In genomic region chr11:74721971-74722370, GRCm38 (mm10) we compare ENCODE assay signal across 9 mouse cellular contexts. TPM values are rescaled to one million over a fixed set of nuclear protein-coding genes. Genes with fewer than 3 reads are reported as not detected.
DNase-seq lines count a peak whose midpoint lies in the region; ATAC-seq and TF ChIP-seq lines count a peak whose summit lies in the region.
"Had no signal": no experiment of that assay in that cellular context is flagged by ENCODE, and none has a peak within 500 bp of the region (broad histone marks: within the 10 kb centered on the region; RNA-seq: fewer than 3 reads in every experiment).

No protein-coding gene starts in this region.

- DNase-seq in lung, adult 18-20 months: no peak
- no peak for DNase-seq in cerebellum, postnatal 14 days
- DNase-seq in left cerebral cortex, postnatal 10 days (ENCODE audit: extremely low spot score in 1 of 2, low spot score in 2 of 2): no peak
- no peak for DNase-seq in kidney, postnatal 14 days
- DNase-seq: thymus, postnatal 14 days had no signal

- no peak for ATAC-seq in lung, embryonic 15.5 days (ENCODE audit: borderline replicate concordance, extremely low read depth, low FRiP score, low TSS enrichment)
- ATAC-seq in limb, embryonic 13.5 days (ENCODE audit: low FRiP score, low read depth): no peak
- no peak for ATAC-seq in neural tube, embryonic 15.5 days (ENCODE audit: low FRiP score)

- H3K36me3 ChIP-seq in lung, embryonic 15.5 days: no peaks in the 10 kb centered on the region
- H3K36me3 ChIP-seq in limb, embryonic 13.5 days: no peaks in the 10 kb centered on the region
- H3K36me3 ChIP-seq in neural tube, embryonic 15.5 days: no peaks in the 10 kb centered on the region

- no peak for TF ChIP-seq POLR2A in embryonic fibroblast, embryonic 13.5 days (IDR thresholded peaks at IDR 0.05; ENCODE audit: low read depth, low read length)

- H3K9me3 ChIP-seq in lung, embryonic 15.5 days: no peaks in the 10 kb centered on the region
- no peaks in the 10 kb centered on the region for H3K9me3 ChIP-seq in limb, embryonic 13.5 days
- no peaks in the 10 kb centered on the region for H3K9me3 ChIP-seq in neural tube, embryonic 15.5 days (replicated peaks)

- no peak overlapping the region for H3K27ac ChIP-seq in lung, embryonic 15.5 days
- H3K27ac ChIP-seq in embryonic fibroblast, embryonic 13.5 days (ENCODE audit: insufficient read depth, low read length): no peak overlapping the region
- H3K27ac ChIP-seq in limb, embryonic 13.5 days: no peak overlapping the region
- H3K27ac ChIP-seq in neural tube, embryonic 15.5 days (replicated peaks): no peak overlapping the region

- WGBS in lung, embryonic 15.5 days: 40% methylated on average over 3 of the region's 3 CpGs
- WGBS in limb, embryonic 13.5 days: 54% methylated on average over 3 of the region's 3 CpGs
- 27% methylated on average over 3 of the region's 3 CpGs for WGBS in neural tube, embryonic 15.5 days

- H3K4me1 ChIP-seq in lung, embryonic 15.5 days: peaks cover 32% of the 10 kb centered on the region
- H3K4me1 ChIP-seq in embryonic fibroblast, embryonic 13.5 days (ENCODE audit: control insufficient read depth, insufficient read depth, low read length): peaks cover 3% of the 10 kb centered on the region; the same call in 1 of the 2 replicates
- H3K4me1 ChIP-seq in limb, embryonic 13.5 days: peaks cover 25% of the 10 kb centered on the region
- peaks cover 34% of the 10 kb centered on the region for H3K4me1 ChIP-seq in neural tube, embryonic 15.5 days

- peak overlapping the region; percentile 77 for H3K4me2 ChIP-seq in lung, embryonic 15.5 days
- peak overlapping the region; percentile 81 for H3K4me2 ChIP-seq in limb, embryonic 13.5 days (replicated peaks)
- H3K4me2 ChIP-seq in neural tube, embryonic 15.5 days: peak overlapping the region; percentile 74

- no peak for TF ChIP-seq CTCF in embryonic fibroblast, embryonic 13.5 days (IDR thresholded peaks at IDR 0.05; ENCODE audit: borderline replicate concordance, insufficient read depth, low read length)

- peak overlapping the region; percentile 33 for H3K4me3 ChIP-seq in lung, embryonic 15.5 days
- peak overlapping the region; percentile 44 for H3K4me3 ChIP-seq in embryonic fibroblast, embryonic 13.5 days (ENCODE audit: insufficient read depth, low read length)
- H3K4me3 ChIP-seq in limb, embryonic 13.5 days: peak overlapping the region; percentile 29
- peak overlapping the region; percentile 43 for H3K4me3 ChIP-seq in neural tube, embryonic 15.5 days (replicated peaks)

- no peaks in the 10 kb centered on the region for H3K27me3 ChIP-seq in lung, embryonic 15.5 days
- H3K27me3 ChIP-seq in limb, embryonic 13.5 days: no peaks in the 10 kb centered on the region
- no peaks in the 10 kb centered on the region for H3K27me3 ChIP-seq in neural tube, embryonic 15.5 days (replicated peaks)

- intact Hi-C loops in left cerebral cortex, postnatal 10 days (cut with DNase I): no loop called here

- H3K9ac ChIP-seq in lung, embryonic 15.5 days: no peak overlapping the region
- H3K9ac ChIP-seq in limb, embryonic 13.5 days: no peak overlapping the region
- peak overlapping the region; percentile 46; the same call in 1 of the 2 replicates for H3K9ac ChIP-seq in neural tube, embryonic 15.5 days (replicated peaks)

RNA-seq across cellular contexts. Expression of gene Pafah1b1, which starts 2.5 kb away (rescaled TPM):
- 41.2 and 45.1 TPM in 2 replicates for polyA plus RNA-seq in lung, embryonic 15.5 days (2015; fragmentation: Nextera tagmentation; extraction: Ambion mirVana)
- polyA plus RNA-seq in embryonic fibroblast, embryonic 13.5 days (2011; ENCODE audit: insufficient read length, low read depth, missing spikeins): 111 and 122 TPM in 2 replicates
- 46.7 and 49.7 TPM in 2 replicates for polyA plus RNA-seq in limb, embryonic 13.5 days (2015; fragmentation: Nextera tagmentation; extraction: Ambion mirVana)
- polyA plus RNA-seq in neural tube, embryonic 15.5 days (2015; fragmentation: Nextera tagmentation; extraction: Ambion mirVana): 54.9 and 55.3 TPM in 2 replicates
- 100 to 1,000 TPM; 481 to 489 TPM for total RNA-seq in left cerebral cortex, postnatal 10 days (2021)

RNA-seq across cellular contexts. Expression of gene Mettl16, which starts 48.7 kb away (rescaled TPM):
- 48.4 and 50.3 TPM in 2 replicates for polyA plus RNA-seq in lung, embryonic 15.5 days (2015; fragmentation: Nextera tagmentation; extraction: Ambion mirVana)
- polyA plus RNA-seq in embryonic fibroblast, embryonic 13.5 days (2011; ENCODE audit: insufficient read length, low read depth, missing spikeins): 25.6 and 29.1 TPM in 2 replicates
- 56.6 and 61.1 TPM in 2 replicates for polyA plus RNA-seq in limb, embryonic 13.5 days (2015; fragmentation: Nextera tagmentation; extraction: Ambion mirVana)
- polyA plus RNA-seq in neural tube, embryonic 15.5 days (2015; fragmentation: Nextera tagmentation; extraction: Ambion mirVana): 45.5 and 53.7 TPM in 2 replicates
- total RNA-seq in left cerebral cortex, postnatal 10 days (2021): 10 to 100 TPM; 15.1 to 18.0 TPM
